Mouse (Mus musculus): ENCODE measurements around the gene Gpr152. TPM values are rescaled to one million over a fixed set of nuclear protein-coding genes. Genes with fewer than 3 reads are reported as not detected.
A peak's percentile ranks its signal among the peaks of the same experiment; 100 is the strongest.
"Not testable (repeated sequence)": the region's sequence is repeated elsewhere in the genome, so short reads cannot be mapped to it uniquely, and the experiment has no call there.

Gpr152 gene
- polyA plus RNA-seq, 1 experiment from 2014 or later = not detected

GRCm38 (mm10) chr19:4113806-4114230 is 25.8 kb upstream of the Gpr152 start:
- Histone ChIP-seq H3K9me3 (replicated peaks) (no peaks in the 10 kb centered on the region), H3K4me3 (no peak overlapping the region), H3K27me3 (ENCODE audit: low read depth, poor library complexity, severe bottlenecking) (no peaks in the 10 kb centered on the region), H3K27ac (peak overlapping the region; percentile 53; the same call in 1 of the 2 replicates), H3K36me3 (peaks cover 74% of the 10 kb centered on the region), H3K4me1 (peaks cover 18% of the 10 kb centered on the region)
- DNase-seq (ENCODE audit: low spot score) = no peak
- WGBS = 44% methylated on average over 5 of the region's 5 CpGs

- peaks cover 79% of the 10 kb centered on the region for H3K36me3 ChIP-seq
- H3K4me3 ChIP-seq = no peak overlapping the region
- no peak overlapping the region for H3K27ac ChIP-seq
- DNase-seq (ENCODE audit: low spot score) = no peak
- H3K9me3 ChIP-seq (replicated peaks) = no peaks in the 10 kb centered on the region
- WGBS = 92% methylated on average over 10 of the region's 10 CpGs
- H3K4me1 ChIP-seq = peaks cover 18% of the 10 kb centered on the region
- no peaks in the 10 kb centered on the region for H3K27me3 ChIP-seq (ENCODE audit: low read depth, poor library complexity, severe bottlenecking)
Observed at GRCm38 (mm10) chr19:4114551-4114950, 25.0 kb upstream of the Gpr152 start.

DNA sequence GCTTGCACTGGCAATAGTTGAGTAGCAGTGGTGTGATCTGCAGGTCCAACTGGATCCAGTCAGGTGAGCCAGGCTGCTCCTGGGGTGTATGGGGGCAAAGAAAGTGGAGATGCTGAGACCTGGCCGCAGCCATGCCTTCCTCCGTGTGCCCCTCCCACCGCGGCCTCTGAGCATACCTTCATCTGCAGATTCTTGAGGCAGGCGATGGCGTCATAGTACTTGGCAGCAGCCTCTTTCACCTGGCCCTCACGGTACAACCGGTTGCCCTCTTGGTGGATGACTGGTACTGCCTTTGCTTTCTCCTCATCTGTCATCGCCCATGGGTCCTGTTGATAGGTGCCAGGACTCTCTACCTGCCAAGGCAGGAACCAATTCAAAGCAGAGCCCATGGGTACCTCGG is 24.4 kb upstream of the Gpr152 start:
- Histone ChIP-seq H3K4me1 (peaks cover 19% of the 10 kb centered on the region), H3K9me3 (replicated peaks) (no peaks in the 10 kb centered on the region), H3K27me3 (ENCODE audit: low read depth, poor library complexity, severe bottlenecking) (no peaks in the 10 kb centered on the region), H3K27ac (no peak overlapping the region), H3K4me3 (no peak overlapping the region), H3K36me3 (peaks cover 78% of the 10 kb centered on the region)
- DNase-seq (ENCODE audit: low spot score) = no peak
- 97% methylated on average over 10 of the region's 10 CpGs for WGBS

- peaks cover 26% of the 10 kb centered on the region for H3K4me1 ChIP-seq
- H3K27ac ChIP-seq = no peak overlapping the region
- 88% methylated on average over 11 of the region's 11 CpGs for WGBS
- no peak for DNase-seq (ENCODE audit: low spot score)
- H3K36me3 ChIP-seq = peaks cover 78% of the 10 kb centered on the region
- no peaks in the 10 kb centered on the region for H3K9me3 ChIP-seq (replicated peaks)
- no peak overlapping the region for H3K4me3 ChIP-seq
- H3K27me3 ChIP-seq (ENCODE audit: low read depth, poor library complexity, severe bottlenecking) = no peaks in the 10 kb centered on the region
Observed at GRCm38 (mm10) chr19:4115816-4116215, 23.8 kb upstream of the Gpr152 start.

GRCm38 (mm10) chr19:4117006-4117405 is 22.6 kb upstream of the Gpr152 start:
- H3K27ac ChIP-seq = no peak overlapping the region
- H3K4me3 ChIP-seq = no peak overlapping the region
- no peaks in the 10 kb centered on the region for H3K9me3 ChIP-seq (replicated peaks)
- peaks cover 30% of the 10 kb centered on the region for H3K4me1 ChIP-seq
- 99% methylated on average over 7 of the region's 7 CpGs for WGBS
- H3K27me3 ChIP-seq (ENCODE audit: low read depth, poor library complexity, severe bottlenecking) = no peaks in the 10 kb centered on the region
- H3K36me3 ChIP-seq = peaks cover 71% of the 10 kb centered on the region
- DNase-seq (ENCODE audit: low spot score) = no peak

DNA sequence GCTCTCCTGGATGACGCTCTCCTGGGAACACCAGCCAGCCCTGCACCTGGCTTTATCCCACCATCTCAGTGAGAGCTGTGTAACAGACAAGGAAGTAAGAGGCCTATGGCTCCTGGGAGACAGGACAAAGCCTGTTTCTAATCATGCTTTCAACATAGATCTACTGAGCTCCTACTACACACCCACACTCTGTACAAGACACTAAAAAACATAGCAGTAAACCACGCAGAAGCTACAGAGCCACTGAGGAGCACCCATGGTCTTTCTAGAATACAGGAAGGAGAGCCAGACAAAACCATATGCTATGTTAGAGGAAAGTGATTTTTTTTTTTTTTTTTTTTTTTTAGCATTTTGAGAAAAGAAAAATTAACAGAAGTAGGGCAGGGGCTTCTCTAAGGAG is 21.2 kb upstream of the Gpr152 start:
- no peaks in the 10 kb centered on the region for H3K9me3 ChIP-seq (replicated peaks)
- no peak for DNase-seq (ENCODE audit: low spot score)
- H3K27ac ChIP-seq = no peak overlapping the region
- no peak overlapping the region for H3K4me3 ChIP-seq
- peaks cover 58% of the 10 kb centered on the region for H3K36me3 ChIP-seq
- H3K4me1 ChIP-seq = peaks cover 26% of the 10 kb centered on the region
- no peaks in the 10 kb centered on the region for H3K27me3 ChIP-seq (ENCODE audit: low read depth, poor library complexity, severe bottlenecking)
- WGBS = 95% methylated on average over 2 of the region's 2 CpGs

- H3K4me1 ChIP-seq = peaks cover 23% of the 10 kb centered on the region
- no peaks in the 10 kb centered on the region for H3K9me3 ChIP-seq (replicated peaks)
- H3K4me3 ChIP-seq = no peak overlapping the region
- H3K27me3 ChIP-seq (ENCODE audit: low read depth, poor library complexity, severe bottlenecking) = no peaks in the 10 kb centered on the region
- 92% methylated on average over 6 of the region's 6 CpGs for WGBS
- H3K36me3 ChIP-seq = peaks cover 42% of the 10 kb centered on the region
- DNase-seq (ENCODE audit: low spot score) = no peak
- H3K27ac ChIP-seq = no peak overlapping the region
Observed at GRCm38 (mm10) chr19:4119716-4120487, 19.7 kb upstream of the Gpr152 start.

DNA sequence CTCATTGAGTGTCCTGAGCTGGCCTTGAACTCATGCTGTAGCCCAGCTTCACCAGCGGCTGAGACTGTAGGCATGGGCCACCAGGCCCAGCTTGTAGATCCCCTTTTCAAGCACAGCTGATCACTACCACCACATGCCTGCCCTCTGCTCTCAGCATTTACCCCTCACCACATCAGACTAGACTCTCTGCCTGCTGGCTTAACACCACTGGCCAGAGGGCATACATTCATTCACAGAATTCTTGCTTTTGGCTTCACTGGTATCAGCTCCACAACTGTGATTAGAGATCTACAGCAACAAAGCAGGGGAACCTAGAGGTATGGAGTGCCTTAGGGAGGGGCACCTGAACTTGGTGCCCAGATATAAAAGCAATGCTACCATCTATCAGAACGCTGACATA is 19.1 kb upstream of the Gpr152 start:
- Histone ChIP-seq H3K4me3 (peak overlapping the region; percentile 54; the same call in 1 of the 2 replicates), H3K27me3 (ENCODE audit: low read depth, poor library complexity, severe bottlenecking) (no peaks in the 10 kb centered on the region), H3K4me1 (peaks cover 27% of the 10 kb centered on the region), H3K9me3 (replicated peaks) (no peaks in the 10 kb centered on the region), H3K36me3 (peaks cover 36% of the 10 kb centered on the region), H3K27ac (no peak overlapping the region)
- 89% methylated on average over 2 of the region's 2 CpGs for WGBS
- no peak for DNase-seq (ENCODE audit: low spot score)

- 3% methylated on average over 38 of the region's 38 CpGs for WGBS
- H3K27me3 ChIP-seq (ENCODE audit: low read depth, poor library complexity, severe bottlenecking) = no peaks in the 10 kb centered on the region
Observed at GRCm38 (mm10) chr19:4121097-4121805, 18.3 kb upstream of the Gpr152 start.

DNA sequence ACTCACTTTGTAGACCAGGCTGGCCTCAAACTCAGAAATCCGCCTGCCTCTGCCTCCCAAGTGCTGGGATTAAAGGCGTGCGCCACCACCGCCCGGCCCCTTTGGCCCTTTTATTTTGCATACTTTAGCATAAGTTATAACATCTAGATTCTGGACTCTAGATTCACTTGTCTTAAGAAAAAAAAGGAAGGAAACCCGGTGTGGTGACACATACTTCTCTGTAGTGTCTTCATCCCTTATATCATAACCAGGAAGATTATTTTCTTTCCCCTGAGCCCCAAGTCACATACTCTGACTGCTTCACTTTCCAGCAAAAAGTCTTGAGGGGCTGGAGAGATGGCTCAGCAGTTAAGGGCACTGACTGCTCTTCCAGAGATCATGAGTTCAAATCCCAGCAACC is 17.7 kb upstream of the Gpr152 start:
- H3K27ac ChIP-seq = peak overlapping the region; percentile 91; the same call in 1 of the 2 replicates
- not testable (repeated sequence) for H3K9me3 ChIP-seq (replicated peaks); DNase-seq (ENCODE audit: low spot score); H3K27me3 ChIP-seq (ENCODE audit: low read depth, poor library complexity, severe bottlenecking); H3K4me3 ChIP-seq
- H3K4me1 ChIP-seq = peaks cover 34% of the 10 kb centered on the region
- H3K36me3 ChIP-seq = peaks cover 22% of the 10 kb centered on the region
- WGBS = 60% methylated on average over 6 of the region's 6 CpGs

More at GRCm38 (mm10) chr19:4121097-4121805, 18.3 kb upstream of the Gpr152 start:
- Histone ChIP-seq H3K4me1 (peaks cover 28% of the 10 kb centered on the region), H3K27ac (peak overlapping the region; percentile 91), H3K4me3 (peak overlapping the region; percentile 54), H3K36me3 (peaks cover 29% of the 10 kb centered on the region), H3K9me3 (replicated peaks) (no peaks in the 10 kb centered on the region)
- DNase-seq (ENCODE audit: low spot score) = peak; percentile 94

GRCm38 (mm10) chr19:4122411-4123370 is 16.9 kb upstream of the Gpr152 start:
- peaks cover 20% of the 10 kb centered on the region for H3K36me3 ChIP-seq
- H3K27me3 ChIP-seq (ENCODE audit: low read depth, poor library complexity, severe bottlenecking) = no peaks in the 10 kb centered on the region
- no peak overlapping the region for H3K4me3 ChIP-seq
- no peak for DNase-seq (ENCODE audit: low spot score)
- H3K27ac ChIP-seq = no peak overlapping the region
- WGBS = 87% methylated on average over 7 of the region's 7 CpGs
- H3K9me3 ChIP-seq (replicated peaks) = no peaks in the 10 kb centered on the region
- peaks cover 42% of the 10 kb centered on the region for H3K4me1 ChIP-seq

- peaks cover 25% of the 10 kb centered on the region for H3K36me3 ChIP-seq
- no peak for DNase-seq (ENCODE audit: low spot score)
- H3K27me3 ChIP-seq (ENCODE audit: low read depth, poor library complexity, severe bottlenecking) = no peaks in the 10 kb centered on the region
- H3K27ac ChIP-seq = no peak overlapping the region
- H3K9me3 ChIP-seq (replicated peaks) = no peaks in the 10 kb centered on the region
- peaks cover 42% of the 10 kb centered on the region for H3K4me1 ChIP-seq
- 82% methylated on average over 4 of the region's 4 CpGs for WGBS
- no peak overlapping the region for H3K4me3 ChIP-seq
Observed at GRCm38 (mm10) chr19:4124432-4124831, 15.2 kb upstream of the Gpr152 start.
